Mouse (Mus musculus) C2C12 (cell line): ENCODE measurements around the gene Ubqln1.

Experiments used
- CEBPB ChIP-seq: IDR thresholded peaks from one replicate; pipeline ENCODE4 v1.6.1; 2011; ENCODE audit warnings: low read depth, mild to moderate bottlenecking, control low read depth, moderate library complexity
- CTCF ChIP-seq: IDR thresholded peaks from one replicate; pipeline ENCODE4 v1.5.1; 2011; ENCODE audit not compliant: control insufficient read depth, insufficient read depth, insufficient read length
- FOSL1 ChIP-seq: IDR thresholded peaks from one replicate; pipeline ENCODE4 v1.8.0; 2011; ENCODE audit warnings: mild to moderate bottlenecking, low read length; ENCODE audit not compliant: poor library complexity, insufficient read depth, severe bottlenecking
- MAX ChIP-seq: IDR thresholded peaks from one replicate; pipeline ENCODE4 v1.6.1; 2011; ENCODE audit warnings: mild to moderate bottlenecking, control low read depth
- MYOD1 ChIP-seq: IDR thresholded peaks from one replicate; pipeline ENCODE4 v1.6.1; 2011; ENCODE audit warnings: low read depth; ENCODE audit not compliant: control insufficient read depth, insufficient read length
- MYOG ChIP-seq: IDR thresholded peaks from one replicate; pipeline ENCODE4 v1.6.1; 2011; ENCODE audit not compliant: control insufficient read depth, insufficient read length; ENCODE audit errors: extremely low read depth
- USF1 ChIP-seq: IDR thresholded peaks from one replicate; pipeline ENCODE4 v1.6.1; 2011; ENCODE audit warnings: low read depth, mild to moderate bottlenecking, control low read depth, moderate library complexity

- TF ChIP-seq CTCF (no peak), USF1 (no peak), CEBPB (no peak), FOSL1 (no peak), MYOG (no peak), MYOD1 (no peak), MAX (no peak)
Observed at GRCm38 (mm10) chr13:58215253-58215591, 231 bp downstream of the Ubqln1 start.
